Mouse (Mus musculus): Measurements from ENCODE around the gene Slamf8. TPM values are rescaled to one million over a fixed set of nuclear protein-coding genes. Genes with fewer than 3 reads are reported as not detected.
A peak's percentile ranks its signal among the peaks of the same experiment; 100 is the strongest.

Gene Slamf8
- polyA plus RNA-seq, 1 experiment from 2014 or later, result not detected

GRCm38 (mm10) chr1:172594495-172594894 is 4.1 kb upstream of the Slamf8 start:
- H3K4me1 ChIP-seq (ENCODE audit: insufficient read depth), result no peaks in the 10 kb centered on the region
- no peak overlapping the region for H3K9ac ChIP-seq
- peak; percentile 79 for DNase-seq
- H3K27ac ChIP-seq (ENCODE audit: low read depth), result no peak overlapping the region
- no peak for ATAC-seq (ENCODE audit: insufficient read depth)
- H3K4me2 ChIP-seq, result no peak overlapping the region
- no peaks in the 10 kb centered on the region for H3K9me3 ChIP-seq (ENCODE audit: low read depth, low read length)
- peak; percentile 70 for TF ChIP-seq CTCF (IDR thresholded peaks at IDR 0.05; ENCODE audit: low read depth)
- no peak overlapping the region for H3K4me3 ChIP-seq (ENCODE audit: low read depth, low read length)
- H3K27me3 ChIP-seq (ENCODE audit: insufficient read depth, low read length), result no peaks in the 10 kb centered on the region
- no peaks in the 10 kb centered on the region for H3K36me3 ChIP-seq (ENCODE audit: insufficient read depth)

- 70% methylated on average over 2 of the region's 2 CpGs for WGBS
- ATAC-seq (ENCODE audit: insufficient read depth), result no peak
- Histone ChIP-seq H3K4me3 (ENCODE audit: low read depth, low read length) (no peak overlapping the region), H3K9me3 (ENCODE audit: low read depth, low read length) (no peaks in the 10 kb centered on the region), H3K4me1 (ENCODE audit: insufficient read depth) (no peaks in the 10 kb centered on the region), H3K27ac (ENCODE audit: low read depth) (no peak overlapping the region), H3K4me2 (no peak overlapping the region), H3K27me3 (ENCODE audit: insufficient read depth, low read length) (no peaks in the 10 kb centered on the region), H3K9ac (no peak overlapping the region), H3K36me3 (ENCODE audit: insufficient read depth) (no peaks in the 10 kb centered on the region)
- no peak for DNase-seq
- no peak for TF ChIP-seq CTCF (IDR thresholded peaks at IDR 0.05; ENCODE audit: low read depth)
These were observed 3.6 kb upstream of the Slamf8 start for GRCm38 (mm10) chr1:172593956-172594355.

- H3K27me3 ChIP-seq (ENCODE audit: insufficient read depth, low read length), result no peaks in the 10 kb centered on the region
- WGBS, result 56% methylated on average over 3 of the region's 3 CpGs
- no peaks in the 10 kb centered on the region for H3K4me1 ChIP-seq (ENCODE audit: insufficient read depth)
- H3K9ac ChIP-seq, result no peak overlapping the region
- H3K27ac ChIP-seq (ENCODE audit: low read depth), result no peak overlapping the region
- DNase-seq, result no peak
- H3K36me3 ChIP-seq (ENCODE audit: insufficient read depth), result no peaks in the 10 kb centered on the region
- H3K9me3 ChIP-seq (ENCODE audit: low read depth, low read length), result no peaks in the 10 kb centered on the region
- ATAC-seq (ENCODE audit: insufficient read depth), result no peak
- TF ChIP-seq CTCF (IDR thresholded peaks at IDR 0.05; ENCODE audit: low read depth), result no peak
- no peak overlapping the region for H3K4me3 ChIP-seq (ENCODE audit: low read depth, low read length)
- no peak overlapping the region for H3K4me2 ChIP-seq
These were observed 3.0 kb upstream of the Slamf8 start for GRCm38 (mm10) chr1:172593321-172593720.

- DNase-seq (peak; percentile 7), ATAC-seq (ENCODE audit: insufficient read depth) (0 out of 2 replicates have a peak, but pooled peaks have one; percentile 39)
- Histone ChIP-seq H3K4me3 (ENCODE audit: low read depth, low read length) (no peak overlapping the region), H3K4me2 (no peak overlapping the region), H3K4me1 (ENCODE audit: insufficient read depth) (no peaks in the 10 kb centered on the region; the same call in 1 of the 2 replicates), H3K27ac (ENCODE audit: low read depth) (no peak overlapping the region), H3K9me3 (ENCODE audit: low read depth, low read length) (no peaks in the 10 kb centered on the region), H3K36me3 (ENCODE audit: insufficient read depth) (no peaks in the 10 kb centered on the region), H3K27me3 (ENCODE audit: insufficient read depth, low read length) (peaks cover 20% of the 10 kb centered on the region), H3K9ac (no peak overlapping the region)
- WGBS, result 24% methylated on average over 26 of the region's 26 CpGs
- TF ChIP-seq CTCF (IDR thresholded peaks at IDR 0.05; ENCODE audit: low read depth), result no peak
These were observed 4.5 kb downstream of the Slamf8 start for GRCm38 (mm10) chr1:172585612-172586567.

- H3K27me3 ChIP-seq (ENCODE audit: insufficient read depth, low read length), result peaks cover 20% of the 10 kb centered on the region
- H3K9me3 ChIP-seq (ENCODE audit: low read depth, low read length), result no peaks in the 10 kb centered on the region
- H3K4me2 ChIP-seq, result no peak overlapping the region
- no peaks in the 10 kb centered on the region; the same call in 1 of the 2 replicates for H3K4me1 ChIP-seq (ENCODE audit: insufficient read depth)
- H3K27ac ChIP-seq (ENCODE audit: low read depth), result no peak overlapping the region
- 36% methylated on average over 4 of the region's 4 CpGs for WGBS
- no peak overlapping the region for H3K9ac ChIP-seq
- no peak for DNase-seq
- no peak for TF ChIP-seq CTCF (IDR thresholded peaks at IDR 0.05; ENCODE audit: low read depth)
- no peak; the same call in 1 of the 2 replicates for ATAC-seq (ENCODE audit: insufficient read depth)
- H3K4me3 ChIP-seq (ENCODE audit: low read depth, low read length), result no peak overlapping the region
- no peaks in the 10 kb centered on the region for H3K36me3 ChIP-seq (ENCODE audit: insufficient read depth)
These were observed 5.3 kb downstream of the Slamf8 start for GRCm38 (mm10) chr1:172585026-172585425.

- ATAC-seq (ENCODE audit: insufficient read depth) (no peak), DNase-seq (no peak)
- no peaks in the 10 kb centered on the region; the same call in 1 of the 2 replicates for H3K4me1 ChIP-seq (ENCODE audit: insufficient read depth)
- no peak overlapping the region for H3K9ac ChIP-seq
- 85% methylated on average over 6 of the region's 6 CpGs for WGBS
- H3K27me3 ChIP-seq (ENCODE audit: insufficient read depth, low read length), result peaks cover 20% of the 10 kb centered on the region
- no peak overlapping the region for H3K4me2 ChIP-seq
- H3K36me3 ChIP-seq (ENCODE audit: insufficient read depth), result no peaks in the 10 kb centered on the region
- H3K27ac ChIP-seq (ENCODE audit: low read depth), result no peak overlapping the region
- TF ChIP-seq CTCF (IDR thresholded peaks at IDR 0.05; ENCODE audit: low read depth), result no peak
- no peaks in the 10 kb centered on the region for H3K9me3 ChIP-seq (ENCODE audit: low read depth, low read length)
- no peak overlapping the region for H3K4me3 ChIP-seq (ENCODE audit: low read depth, low read length)
These were observed 6.1 kb downstream of the Slamf8 start for GRCm38 (mm10) chr1:172584271-172584670.

GRCm38 (mm10) chr1:172582436-172582835 is 7.9 kb downstream of the Slamf8 start:
- Histone ChIP-seq H3K4me3 (ENCODE audit: low read depth, low read length) (no peak overlapping the region), H3K9me3 (ENCODE audit: low read depth, low read length) (no peaks in the 10 kb centered on the region), H3K9ac (no peak overlapping the region), H3K36me3 (ENCODE audit: insufficient read depth) (no peaks in the 10 kb centered on the region), H3K27ac (ENCODE audit: low read depth) (no peak overlapping the region), H3K4me2 (no peak overlapping the region), H3K4me1 (ENCODE audit: insufficient read depth) (no peaks in the 10 kb centered on the region; the same call in 1 of the 2 replicates), H3K27me3 (ENCODE audit: insufficient read depth, low read length) (peaks cover 20% of the 10 kb centered on the region)
- ATAC-seq (ENCODE audit: insufficient read depth) (no peak), DNase-seq (no peak)
- no peak for TF ChIP-seq CTCF (IDR thresholded peaks at IDR 0.05; ENCODE audit: low read depth)
- 83% methylated on average over 8 of the region's 8 CpGs for WGBS

Data from lung, embryonic 14.5 days (tissue).